ENCODE assay signal across 8 mouse cellular contexts in the genomic region with DNA sequence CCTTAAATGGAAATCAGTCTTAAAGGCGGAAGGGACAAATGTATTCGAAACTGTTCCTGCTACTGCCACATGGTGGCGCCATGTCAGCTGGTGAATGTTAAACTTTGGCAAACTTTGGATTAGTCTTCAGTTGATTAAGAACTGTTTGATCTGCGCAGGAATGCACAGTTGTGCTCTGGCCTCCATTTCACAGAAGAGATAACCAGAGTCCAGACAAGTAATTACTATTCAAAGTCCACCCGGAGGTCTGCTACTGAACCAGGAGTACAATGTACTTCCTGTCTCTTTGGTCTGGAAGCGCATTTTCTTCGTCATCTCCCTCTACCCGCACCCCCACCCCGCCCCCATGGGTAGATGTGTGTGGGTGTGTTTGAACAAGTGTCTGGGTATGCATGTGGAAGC.
DNase-seq lines count a peak whose midpoint lies in the region; ATAC-seq lines count a peak whose summit lies in the region.

No protein-coding gene starts in this region.

- DNase-seq in hindbrain, embryonic 14.5 days (ENCODE audit: low spot score): peak; percentile 53
- DNase-seq in WW6 (ENCODE audit: low read depth, low spot score): peak; percentile 24
- DNase-seq in kidney, adult 18-20 months: peak; percentile 48
- peak; percentile 56 for DNase-seq in retina, postnatal 1 day
- DNase-seq in thymus, postnatal 4 days: peak; percentile 75

- no peaks in the 10 kb centered on the region for H3K27me3 ChIP-seq in hindbrain, embryonic 14.5 days (ENCODE audit: control insufficient read depth, insufficient read depth, low read length)
- no peaks in the 10 kb centered on the region for H3K27me3 ChIP-seq in hindbrain, embryonic 13.5 days
- H3K27me3 ChIP-seq in forebrain, embryonic 13.5 days: no peaks in the 10 kb centered on the region
- no peaks in the 10 kb centered on the region for H3K27me3 ChIP-seq in liver, embryonic 12.5 days (replicated peaks)

- H3K36me3 ChIP-seq in hindbrain, embryonic 14.5 days (replicated peaks; ENCODE audit: control insufficient read depth, insufficient read depth): no peaks in the 10 kb centered on the region
- no peaks in the 10 kb centered on the region for H3K36me3 ChIP-seq in hindbrain, embryonic 13.5 days
- no peaks in the 10 kb centered on the region for H3K36me3 ChIP-seq in forebrain, embryonic 13.5 days (ENCODE audit: poor library complexity, severe bottlenecking)
- H3K36me3 ChIP-seq in liver, embryonic 12.5 days: no peaks in the 10 kb centered on the region

- ATAC-seq in hindbrain, embryonic 14.5 days (ENCODE audit: low FRiP score): no peak
- ATAC-seq in hindbrain, embryonic 13.5 days (ENCODE audit: low FRiP score): no peak
- ATAC-seq in forebrain, embryonic 13.5 days: peak; percentile 53; the same call in 1 of the 2 replicates
- 0 out of 2 replicates have a peak, but pooled peaks have one; percentile 21 for ATAC-seq in liver, embryonic 12.5 days

- no peaks in the 10 kb centered on the region for H3K9me3 ChIP-seq in hindbrain, embryonic 14.5 days (ENCODE audit: control insufficient read depth, low read length)
- no peaks in the 10 kb centered on the region for H3K9me3 ChIP-seq in hindbrain, embryonic 13.5 days
- H3K9me3 ChIP-seq in forebrain, embryonic 13.5 days (replicated peaks): no peaks in the 10 kb centered on the region
- no peaks in the 10 kb centered on the region for H3K9me3 ChIP-seq in liver, embryonic 12.5 days (replicated peaks)

- H3K4me1 ChIP-seq in hindbrain, embryonic 14.5 days (replicated peaks; ENCODE audit: control insufficient read depth, insufficient read depth, low read length): no peaks in the 10 kb centered on the region
- no peaks in the 10 kb centered on the region for H3K4me1 ChIP-seq in hindbrain, embryonic 13.5 days (replicated peaks)
- H3K4me1 ChIP-seq in forebrain, embryonic 13.5 days: no peaks in the 10 kb centered on the region
- no peaks in the 10 kb centered on the region for H3K4me1 ChIP-seq in liver, embryonic 12.5 days

- H3K9ac ChIP-seq in hindbrain, embryonic 14.5 days: no peak overlapping the region
- no peak overlapping the region for H3K9ac ChIP-seq in hindbrain, embryonic 13.5 days
- no peak overlapping the region for H3K9ac ChIP-seq in forebrain, embryonic 13.5 days
- H3K9ac ChIP-seq in liver, embryonic 12.5 days: no peak overlapping the region

- no peak overlapping the region for H3K4me3 ChIP-seq in hindbrain, embryonic 14.5 days (replicated peaks; ENCODE audit: low read length)
- H3K4me3 ChIP-seq in hindbrain, embryonic 13.5 days: no peak overlapping the region
- no peak overlapping the region for H3K4me3 ChIP-seq in forebrain, embryonic 13.5 days
- no peak overlapping the region for H3K4me3 ChIP-seq in liver, embryonic 12.5 days

- no peak overlapping the region for H3K4me2 ChIP-seq in hindbrain, embryonic 14.5 days (replicated peaks)
- H3K4me2 ChIP-seq in hindbrain, embryonic 13.5 days: no peak overlapping the region
- H3K4me2 ChIP-seq in forebrain, embryonic 13.5 days: no peak overlapping the region
- H3K4me2 ChIP-seq in liver, embryonic 12.5 days: no peak overlapping the region

- 71% methylated on average over 9 of the region's 9 CpGs for WGBS in hindbrain, embryonic 14.5 days
- WGBS in hindbrain, embryonic 13.5 days: 72% methylated on average over 9 of the region's 9 CpGs
- WGBS in forebrain, embryonic 13.5 days: 64% methylated on average over 9 of the region's 9 CpGs
- WGBS in liver, embryonic 12.5 days (ENCODE audit: insufficient replicate concordance): 43% methylated on average over 9 of the region's 9 CpGs

- no peak overlapping the region for H3K27ac ChIP-seq in hindbrain, embryonic 14.5 days
- H3K27ac ChIP-seq in hindbrain, embryonic 13.5 days: no peak overlapping the region
- no peak overlapping the region for H3K27ac ChIP-seq in forebrain, embryonic 13.5 days
- H3K27ac ChIP-seq in liver, embryonic 12.5 days: no peak overlapping the region

Comparison
In these comparisons a context has a peak if more than half of its experiments do, and no peak if none do; other contexts are left out.
1. ATAC-seq: peak in forebrain, embryonic 13.5 days (single experiment) and liver, embryonic 12.5 days (single experiment); none in hindbrain, embryonic 14.5 days (single experiment) and hindbrain, embryonic 13.5 days (single experiment).
2. DNase-seq: peak in every context shown above with its lines; median percentile 75 in thymus, postnatal 4 days; 56 in retina, postnatal 1 day; 53 in hindbrain, embryonic 14.5 days; 48 in kidney, adult 18-20 months; 24 in WW6.